In the genomic region with DNA sequence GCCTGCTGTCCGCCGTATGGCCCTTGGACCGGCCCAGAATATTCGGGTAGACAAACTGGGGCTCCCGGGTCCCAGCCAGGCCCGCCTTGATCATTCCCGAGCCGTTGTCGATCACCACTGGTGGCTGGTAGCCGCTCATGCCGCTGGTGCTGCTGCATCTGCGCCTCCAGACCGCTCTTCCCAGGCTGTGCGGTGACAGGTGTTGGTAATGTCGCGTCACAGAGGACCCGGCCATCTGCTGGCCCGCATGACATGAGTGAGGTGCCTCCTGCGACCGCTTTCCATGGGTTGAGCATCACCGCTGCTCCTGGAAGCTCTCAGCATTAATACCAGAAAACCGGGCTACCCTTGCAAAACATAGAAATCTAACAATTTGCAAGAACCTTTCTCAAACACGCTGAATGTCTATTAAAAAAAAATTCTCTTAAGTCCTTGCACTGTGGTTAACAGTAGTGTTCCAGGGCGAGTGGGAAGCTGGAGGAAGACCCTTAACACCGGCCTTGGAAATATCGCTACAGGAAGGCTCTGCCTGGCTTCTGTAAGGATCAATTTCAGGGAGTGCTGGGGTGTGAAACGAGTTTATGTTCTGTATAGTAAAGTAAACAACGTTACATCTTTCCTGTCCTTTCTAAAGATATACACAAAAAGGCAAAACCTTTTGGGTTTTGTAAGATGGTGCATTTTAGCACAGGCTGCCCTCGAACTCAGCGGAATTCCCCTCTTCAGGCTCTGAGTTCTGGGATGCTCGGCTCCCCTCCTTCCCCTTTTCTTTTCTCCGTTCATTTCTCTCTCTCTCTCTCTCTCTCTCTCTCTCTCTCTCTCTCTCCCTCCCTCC, we compare ENCODE assay signal across 8 mouse cellular contexts. TPM values are rescaled to one million over a fixed set of nuclear protein-coding genes. Genes with fewer than 3 reads are reported as not detected.
DNase-seq lines count a peak whose midpoint lies in the region; ATAC-seq and TF ChIP-seq lines count a peak whose summit lies in the region.

A gene (minus strand): TSS at position 229 of the 835 bp plus-strand sequence.

- TF ChIP-seq EP300 in heart, adult 2 months (IDR thresholded peaks at IDR 0.05; ENCODE audit: insufficient read depth, low read depth, low read length): no peak

- H3K9ac ChIP-seq in heart, adult 2 months (ENCODE audit: low read depth, low read length): peak within 1 kb of the TSS; percentile 50
- peak within 1 kb of the TSS; percentile 56 for H3K9ac ChIP-seq in lung, embryonic 14.5 days

- H3K4me2 ChIP-seq in lung, embryonic 14.5 days: peak within 1 kb of the TSS; percentile 90

- no peak for ATAC-seq in lung, embryonic 14.5 days (ENCODE audit: insufficient read depth)

- no peaks in the 10 kb centered on the region for H3K4me1 ChIP-seq in cortical plate, adult 2 months (ENCODE audit: control insufficient read depth, insufficient read depth, low read length)
- H3K4me1 ChIP-seq in heart, adult 2 months (ENCODE audit: control insufficient read depth, insufficient read depth, low read length): peaks cover 5% of the 10 kb centered on the region
- H3K4me1 ChIP-seq in lung, embryonic 14.5 days (ENCODE audit: insufficient read depth): peaks cover 8% of the 10 kb centered on the region

- peak within 1 kb of the TSS; percentile 43; the same call in 1 of the 2 replicates for H3K27ac ChIP-seq in cortical plate, adult 2 months (ENCODE audit: insufficient read depth, low read length)
- peak within 1 kb of the TSS; percentile 66 for H3K27ac ChIP-seq in heart, adult 2 months
- H3K27ac ChIP-seq in lung, embryonic 14.5 days (ENCODE audit: low read depth): peak within 1 kb of the TSS; percentile 55; the same call in 1 of the 2 replicates

- peak; percentile 30; the same call in 1 of the 2 replicates for TF ChIP-seq POLR2A in cortical plate, adult 2 months (IDR thresholded peaks at IDR 0.05; ENCODE audit: extremely low read depth, insufficient read depth, low read length)
- TF ChIP-seq POLR2A in heart, adult 2 months (IDR thresholded peaks at IDR 0.05; ENCODE audit: insufficient read depth, low read depth, low read length): no peak

- peak; percentile 39 for DNase-seq in 3134 (ENCODE audit: extremely low read depth, insufficient read length, low spot score)
- peak; percentile 44 for DNase-seq in MEL-GATA-1-ER (ENCODE audit: extremely low read depth, low read depth)
- peak; percentile 42 to 45 for DNase-seq in heart, adult 2 months
- DNase-seq in kidney, postnatal 25 days: peak; percentile 27 to 61
- peak; percentile 49 for DNase-seq in lung, embryonic 14.5 days
- peak; percentile 75 for DNase-seq in retina, postnatal 1 day
- no peak for DNase-seq in urinary bladder, postnatal 10 days (ENCODE audit: low spot score)

- peaks cover 4% of the 10 kb centered on the region; the same call in 1 of the 2 replicates for H3K36me3 ChIP-seq in heart, adult 2 months (ENCODE audit: control insufficient read depth, insufficient read depth, low read length)
- peaks cover 10% of the 10 kb centered on the region for H3K36me3 ChIP-seq in lung, embryonic 14.5 days (ENCODE audit: insufficient read depth)

- WGBS in heart, adult 2 months: 10% methylated on average over 32 of the region's 32 CpGs
- 2% methylated on average over 32 of the region's 32 CpGs for WGBS in lung, embryonic 14.5 days

- intact Hi-C loops in heart, adult 2 months (cut with DNase I): loop anchor here (10.0 kb wide), 2 partner anchors 535 to 1795 kb away; a partner anchor contains a TSS

- no peaks in the 10 kb centered on the region for H3K27me3 ChIP-seq in heart, adult 2 months (ENCODE audit: control insufficient read depth, insufficient read depth, low read length)
- H3K27me3 ChIP-seq in lung, embryonic 14.5 days (ENCODE audit: insufficient read depth, low read length): no peaks in the 10 kb centered on the region

- H3K79me2 ChIP-seq in heart, adult 2 months (replicated peaks; ENCODE audit: control insufficient read depth, insufficient read depth, low read length): peaks cover 1% of the 10 kb centered on the region; the same call in 1 of the 2 replicates

- TF ChIP-seq CTCF in cortical plate, adult 2 months (IDR thresholded peaks at IDR 0.05; ENCODE audit: extremely low read depth, insufficient read depth, low read length): no peak
- peak; percentile 41 for TF ChIP-seq CTCF in heart, adult 2 months (IDR thresholded peaks at IDR 0.05)
- no peak for TF ChIP-seq CTCF in lung, embryonic 14.5 days (IDR thresholded peaks at IDR 0.05; ENCODE audit: low read depth)

- peak within 1 kb of the TSS; percentile 51 for H3K4me3 ChIP-seq in cortical plate, adult 2 months (ENCODE audit: insufficient read depth, low read length)
- peak within 1 kb of the TSS; percentile 95 for H3K4me3 ChIP-seq in heart, adult 2 months
- H3K4me3 ChIP-seq in lung, embryonic 14.5 days (ENCODE audit: low read depth, low read length): peak within 1 kb of the TSS; percentile 91

- H3K9me3 ChIP-seq in lung, embryonic 14.5 days (ENCODE audit: low read depth, low read length): no peaks in the 10 kb centered on the region

RNA-seq across cellular contexts. Expression of the gene that starts here (rescaled TPM):
- polyA plus RNA-seq in cortical plate, adult 2 months (2012; rRNA removed): 0.65 and 0.78 TPM in 2 replicates
- not detected for total RNA-seq in heart, adult 2 months (2021)
- not detected in 2 replicates for polyA plus RNA-seq in heart, adult 2 months (2012; rRNA removed)
- polyA plus RNA-seq in lung, embryonic 14.5 days (2014; fragmentation: Nextera tagmentation; extraction: Ambion mirVana): not detected in 2 replicates

Comparison
In these comparisons a context has a peak if more than half of its experiments do, and no peak if none do; other contexts are left out.
1. Peak in DNase-seq, H3K4me3 ChIP-seq, H3K27ac ChIP-seq and H3K9ac ChIP-seq in heart, adult 2 months; RNA of the gene not detected or under 1 TPM.
2. Peak in DNase-seq, H3K4me3 ChIP-seq, H3K27ac ChIP-seq, H3K9ac ChIP-seq and H3K4me2 ChIP-seq in lung, embryonic 14.5 days; RNA of the gene not detected or under 1 TPM.